Mouse (Mus musculus) kidney, postnatal 4 days (tissue): ENCODE data around the gene Ran.

Source experiments
- DNase-seq, 2 experiments: peaks; one replicate each; pipeline ENCODE4 v3.0.0; 2021; ENCODE audit warnings: mixed read lengths in 2 of 2

The Ran gene

DNA sequence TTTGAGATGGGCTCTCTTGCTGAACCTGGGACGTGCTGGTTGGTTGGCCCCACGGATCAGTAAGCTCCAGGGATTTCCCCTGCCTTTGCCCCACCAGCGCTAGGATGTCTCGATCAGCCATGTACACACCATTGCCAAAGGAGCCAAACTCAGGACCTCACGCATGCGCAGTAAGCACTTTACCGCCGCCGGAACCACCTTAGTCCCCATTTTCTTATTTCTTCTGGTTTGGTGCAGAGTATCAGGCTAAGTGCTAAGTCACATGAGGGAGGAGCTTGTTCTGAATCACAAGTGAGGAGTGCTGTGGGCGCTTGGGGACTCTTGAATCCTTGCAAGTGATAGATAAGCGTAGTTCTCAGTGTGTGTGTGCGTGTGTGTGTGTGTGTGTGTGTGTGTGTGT, 45.4 kb downstream of the Ran start:
- no peak for DNase-seq

DNA sequence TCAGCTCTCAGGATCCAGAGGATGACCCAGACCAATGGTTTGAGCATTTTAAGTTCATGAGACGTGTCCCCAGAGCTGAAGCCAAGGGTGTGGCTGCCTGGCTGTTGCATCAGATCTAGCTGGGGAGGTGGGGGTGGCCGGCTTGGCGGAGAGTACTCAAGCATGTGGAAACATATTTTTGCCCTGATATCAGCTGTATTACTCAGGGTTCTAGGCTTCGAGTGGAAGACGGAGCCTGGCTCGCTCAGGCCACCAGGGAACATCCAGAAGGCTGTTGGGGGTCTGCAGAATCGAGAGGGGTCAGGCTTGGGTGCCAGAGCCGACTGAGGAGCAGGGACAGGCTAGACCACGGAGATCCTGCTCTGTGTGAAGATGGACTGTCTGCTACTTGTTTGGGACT, 46.1 kb downstream of the Ran start:
- peak in 1 of 2 experiments; percentile 44 for DNase-seq

DNA sequence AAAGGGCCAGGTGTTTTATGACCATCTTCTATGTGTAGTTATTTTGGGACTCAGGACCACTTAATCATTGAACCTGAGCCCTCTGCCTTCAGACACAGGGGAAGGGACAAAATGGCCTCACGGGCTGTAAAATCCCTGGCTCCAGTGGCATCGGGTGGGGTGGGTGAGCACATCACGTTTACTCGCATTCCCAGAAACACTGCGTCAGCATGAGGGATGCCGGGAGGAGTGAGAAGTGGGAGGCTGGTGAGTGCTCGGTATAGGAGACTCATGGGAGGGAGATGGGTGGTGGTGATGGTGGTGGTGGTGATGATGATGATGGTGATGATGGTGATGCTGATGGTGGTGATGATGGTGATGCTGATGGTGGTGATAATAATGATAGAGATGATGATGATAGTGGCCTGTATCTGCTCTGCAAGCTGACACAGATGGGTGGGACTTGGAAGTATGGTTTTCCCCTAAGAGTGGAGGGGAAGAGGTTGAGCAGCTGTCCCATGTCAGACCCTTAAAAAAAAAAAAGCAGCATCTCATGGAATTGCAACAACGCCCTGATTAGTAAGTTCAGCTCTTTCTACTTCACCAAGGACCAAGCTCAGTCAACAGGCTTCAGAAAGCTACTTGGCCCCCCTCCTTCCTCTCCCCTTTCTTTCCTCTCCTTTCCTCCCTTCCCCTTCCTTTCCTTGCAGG, 46.8 kb downstream of the Ran start:
- peak in 1 of 2 experiments; percentile 30 for DNase-seq

DNA sequence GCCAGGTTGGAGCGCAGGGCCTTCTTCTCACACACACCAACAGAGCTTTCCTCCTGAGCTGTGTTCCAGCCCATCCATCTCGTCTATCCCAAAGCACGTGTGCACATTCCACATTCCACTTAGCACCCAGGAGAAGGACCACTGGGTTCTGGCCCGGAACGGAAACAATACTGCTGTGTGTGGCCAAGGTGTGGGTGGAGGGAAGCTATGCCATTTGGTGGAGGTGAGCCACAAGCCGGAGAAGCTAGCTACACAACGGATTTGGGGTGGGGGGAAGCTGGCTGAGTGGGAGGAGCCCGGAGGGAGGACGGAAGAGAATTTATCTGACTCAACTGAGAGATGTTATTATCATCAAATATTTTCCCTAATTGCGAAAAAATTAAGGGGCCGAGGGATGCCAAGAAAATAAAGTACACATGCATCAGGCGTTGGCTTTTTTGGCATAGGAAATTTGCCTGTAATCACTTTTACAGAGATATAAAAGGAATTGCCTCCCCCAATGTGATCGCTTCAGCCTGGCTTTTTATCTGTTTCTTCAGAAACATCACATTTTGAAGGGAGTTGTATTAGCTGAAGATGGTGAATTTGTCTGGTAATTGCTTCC, 47.5 kb downstream of the Ran start:
- DNase-seq: peak in 1 of 2 experiments; percentile 48

DNA sequence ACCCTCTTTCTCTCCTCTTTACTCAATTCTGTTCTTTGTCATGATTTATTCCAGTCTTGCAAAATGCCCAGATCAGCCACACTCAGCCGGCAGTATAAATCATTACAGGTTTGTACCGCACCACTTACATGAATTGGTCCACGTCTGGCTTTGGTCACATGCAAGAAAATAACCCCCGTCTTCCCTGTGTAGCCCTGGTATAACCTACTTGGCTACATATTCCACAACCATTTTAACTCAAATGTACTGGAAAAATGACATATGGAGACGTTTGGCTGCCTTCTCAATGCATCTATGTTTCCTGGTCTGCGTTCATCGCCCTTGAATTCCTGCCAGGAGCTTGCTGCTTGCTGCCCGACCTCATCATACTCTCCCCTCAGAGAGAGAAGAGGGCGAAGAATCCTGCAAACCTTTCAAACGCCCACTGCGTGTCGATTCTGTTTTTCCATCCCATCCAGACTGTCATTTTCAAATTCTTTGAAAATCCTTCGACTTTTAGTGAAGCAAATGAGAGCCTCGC, 52.0 kb downstream of the Ran start:
- no peak for DNase-seq

DNA sequence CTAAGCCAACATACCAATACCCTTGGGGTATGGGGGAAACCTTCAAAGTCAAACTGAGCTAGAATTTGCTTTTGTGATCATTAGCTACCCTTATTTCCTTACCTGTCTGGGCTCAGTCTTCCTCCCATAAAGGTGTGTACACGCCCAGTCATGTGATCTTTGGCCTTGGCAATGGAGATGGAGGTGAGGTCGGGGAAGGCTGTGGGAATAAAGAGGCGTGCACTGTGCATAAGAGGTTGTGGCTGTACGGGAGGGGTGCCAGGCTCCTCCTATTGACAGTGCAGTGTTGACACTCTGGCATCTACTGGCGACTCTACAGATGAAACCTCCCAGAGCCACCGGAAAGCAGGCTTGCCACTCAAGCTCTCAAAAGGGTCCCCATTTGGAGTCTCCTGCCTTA, 53.5 kb downstream of the Ran start:
- DNase-seq: no peak
